Mouse (Mus musculus): ENCODE results near the gene Glis3.

- TF ChIP-seq CTCF (IDR thresholded peaks at IDR 0.05; ENCODE audit: low read depth) (no peak), EP300 (optimal IDR thresholded peaks at IDR 0.05) (no peak)
Observed at GRCm38 (mm10) chr19:28646286-28646685, 33.6 kb downstream of the Glis3 start.

All from stomach, postnatal 0 days (tissue).